Mouse (Mus musculus): ENCODE data around the gene Gm17655. TPM values are rescaled to one million over a fixed set of nuclear protein-coding genes. Genes with fewer than 3 reads are reported as not detected.

Gene Gm17655
- 13.4 TPM for polyA plus RNA-seq (2017; shearing (Covaris generic))

DNA sequence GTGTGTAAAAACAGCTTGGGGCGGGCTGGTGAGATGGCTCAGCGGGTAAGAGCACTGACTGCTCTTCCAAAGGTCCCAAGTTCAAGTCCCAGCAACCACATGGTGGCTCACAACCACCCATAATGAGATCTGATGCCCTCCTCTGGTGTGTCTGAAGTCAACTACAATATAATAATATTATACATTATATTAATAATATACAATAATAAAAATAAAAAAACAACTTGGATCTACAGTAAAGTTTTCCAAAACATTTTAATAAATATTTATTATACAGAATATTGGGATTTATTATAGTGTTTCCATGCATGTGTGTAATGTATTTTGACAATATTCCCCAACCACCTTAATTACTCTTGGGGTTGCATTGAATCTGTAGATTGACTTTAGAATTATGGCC, at the start of gene Gm17655:
Gene Gm17655 (minus strand): TSS at position 101 of the 400 bp plus-strand sequence.

DNA sequence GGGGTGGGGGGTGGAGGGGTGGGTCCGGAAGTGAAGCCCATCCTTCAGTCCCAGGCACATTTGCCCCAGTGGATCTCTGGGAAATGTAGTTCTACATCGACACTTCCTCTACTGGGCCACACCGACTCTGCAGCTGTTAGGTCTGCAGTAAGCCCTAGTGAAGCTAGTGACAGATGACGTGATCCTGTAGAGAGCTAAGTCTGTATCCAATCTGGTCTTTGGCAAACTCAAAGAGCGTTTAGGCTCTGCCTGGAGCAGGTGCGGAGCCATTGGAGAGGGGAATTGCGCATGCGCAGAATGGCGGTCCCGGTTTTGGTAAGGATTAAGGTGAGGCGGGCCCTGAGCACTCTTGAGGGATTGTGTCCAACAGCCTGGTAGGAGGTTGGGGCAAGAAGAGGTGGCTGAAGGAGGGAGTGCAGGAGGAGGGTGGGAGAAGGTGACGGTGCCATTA, 37.7 kb upstream of the Gm17655 start, which contains the start of gene Zfp605:
Gene Zfp605 (plus strand): TSS at position 102 of the 451 bp plus-strand sequence.

DNA sequence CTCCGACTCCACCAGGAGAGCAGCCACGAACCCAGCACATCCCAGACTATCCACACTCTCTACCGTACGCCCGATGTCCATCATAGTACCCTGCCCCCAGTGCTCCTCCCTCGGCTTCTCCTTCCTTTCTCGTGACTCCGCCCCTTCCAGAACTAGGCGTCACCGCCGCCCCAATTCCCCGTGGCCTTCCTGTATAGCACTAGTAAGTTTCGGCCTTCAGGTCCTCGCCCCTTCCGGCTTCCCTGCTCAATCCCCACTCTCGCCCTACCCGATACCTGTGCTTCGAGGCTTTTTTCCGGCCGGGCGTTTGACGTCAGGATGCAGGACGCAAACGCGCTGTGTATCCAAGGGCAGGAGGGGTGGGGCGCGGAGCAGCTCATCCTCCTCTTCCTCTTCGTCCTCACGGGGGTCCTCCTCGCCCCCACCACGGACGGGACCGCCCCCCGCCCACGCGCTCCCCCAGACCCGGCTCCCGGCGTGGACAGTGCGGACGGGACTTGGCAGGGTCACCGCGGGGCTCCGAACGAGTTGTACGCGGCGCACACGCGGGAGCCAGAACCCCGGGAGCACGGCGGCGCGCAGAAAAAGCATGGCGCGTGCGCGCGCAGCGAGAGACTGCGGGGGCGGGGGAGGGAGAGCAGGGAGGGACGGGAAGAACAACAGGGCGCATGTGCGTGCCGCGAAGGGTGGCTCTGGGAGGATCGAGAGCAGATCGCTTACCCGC, 35.4 kb upstream of the Gm17655 start, which contains the start of gene Gtpbp6:
Gene Gtpbp6 (minus strand): TSS at position 617 of the 724 bp plus-strand sequence.

DNA sequence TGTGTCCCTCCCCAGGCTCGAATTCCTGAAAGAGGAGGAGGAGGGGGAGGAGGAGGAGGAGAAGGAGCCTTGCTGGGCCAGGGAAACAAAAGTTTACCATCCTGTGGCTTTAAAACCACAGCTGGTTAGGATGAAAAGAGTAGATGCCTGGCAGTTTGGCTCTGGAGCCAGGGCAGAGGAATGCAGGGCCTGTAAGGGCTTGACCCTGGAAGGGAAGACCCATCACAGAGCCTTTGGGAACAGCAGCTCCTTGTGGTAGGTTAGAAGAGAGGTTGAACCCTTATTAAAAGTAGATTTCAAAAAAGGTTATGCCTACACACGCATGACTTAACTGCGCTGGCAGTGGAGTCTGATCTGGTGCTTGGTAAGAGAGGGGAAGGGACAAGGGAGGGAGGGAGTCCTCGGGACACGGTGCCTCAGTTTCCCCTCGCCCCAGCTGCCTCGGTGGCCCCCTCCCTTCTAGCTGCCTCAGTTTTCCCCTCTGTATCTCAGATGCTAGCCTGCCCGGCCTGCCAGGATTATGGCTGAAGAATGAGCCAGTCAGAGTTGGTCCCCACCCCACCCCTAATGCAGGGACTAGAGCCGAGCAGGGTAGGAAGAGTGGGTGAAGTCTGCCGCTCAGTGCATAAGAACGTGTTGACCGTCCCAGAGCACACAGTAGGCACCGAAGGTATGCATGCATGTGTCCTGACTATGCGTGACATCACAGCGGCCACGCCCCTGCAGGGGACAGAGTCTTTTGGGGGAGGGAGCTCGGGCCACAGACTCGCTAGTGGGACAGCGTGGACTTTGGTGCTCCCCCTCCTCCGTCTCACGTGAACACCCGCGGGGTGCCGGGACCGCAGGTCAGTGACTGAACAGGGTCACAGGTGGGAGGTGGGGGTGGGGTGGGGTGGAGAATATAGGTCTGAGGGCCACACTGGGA, 27.6 kb upstream of the Gm17655 start, which contains the start of gene Plcxd1:
Gene Plcxd1 (plus strand): TSS at position 314 of the 925 bp plus-strand sequence.

GRCm38 (mm10) chr5:110094030-110094846, 21.9 kb upstream of the Gm17655 start, which contains the start of gene Gm35315:
Gene Gm35315, minus strand, starts transcription at chr5:110094420.

Other genes with a start within 250 kb of the Gm17655 start
- gene Gm15446, start 149.1 kb downstream of the Gm17655 start, polyA plus RNA-seq (2017; shearing (Covaris generic)): 14.4 TPM
- 31.0 TPM for gene Zfp932, start 76.0 kb downstream of the Gm17655 start, polyA plus RNA-seq (2017; shearing (Covaris generic))
- gene Gm35315, start 21.9 kb upstream of the Gm17655 start, polyA plus RNA-seq (2017; shearing (Covaris generic)): 2.1 TPM
- gene Plcxd1, start 27.5 kb upstream of the Gm17655 start, polyA plus RNA-seq (2017; shearing (Covaris generic)): 3.1 TPM
- gene Gtpbp6, start 35.7 kb upstream of the Gm17655 start, polyA plus RNA-seq (2017; shearing (Covaris generic)): 51.6 TPM
- gene Zfp605, start 37.6 kb upstream of the Gm17655 start, polyA plus RNA-seq (2017; shearing (Covaris generic)): 6.4 TPM
- 81.9 TPM for gene Chfr, start 63.3 kb upstream of the Gm17655 start, polyA plus RNA-seq (2017; shearing (Covaris generic))
- 44.1 TPM for gene Golga3, start 104.2 kb upstream of the Gm17655 start, polyA plus RNA-seq (2017; shearing (Covaris generic))
- 11.8 TPM for gene Ankle2, start 158.5 kb upstream of the Gm17655 start, polyA plus RNA-seq (2017; shearing (Covaris generic))
- 24.1 TPM for gene Pgam5, start 197.4 kb upstream of the Gm17655 start, polyA plus RNA-seq (2017; shearing (Covaris generic))
- gene Pxmp2, start 213.7 kb upstream of the Gm17655 start, polyA plus RNA-seq (2017; shearing (Covaris generic)): 6.0 TPM
- gene Pole, start 213.8 kb upstream of the Gm17655 start, polyA plus RNA-seq (2017; shearing (Covaris generic)): 9.1 TPM

Data from activated CD4-positive, CD25-positive, alpha-beta regulatory T cell, adult 9 weeks (primary cell).